In the genomic region with DNA sequence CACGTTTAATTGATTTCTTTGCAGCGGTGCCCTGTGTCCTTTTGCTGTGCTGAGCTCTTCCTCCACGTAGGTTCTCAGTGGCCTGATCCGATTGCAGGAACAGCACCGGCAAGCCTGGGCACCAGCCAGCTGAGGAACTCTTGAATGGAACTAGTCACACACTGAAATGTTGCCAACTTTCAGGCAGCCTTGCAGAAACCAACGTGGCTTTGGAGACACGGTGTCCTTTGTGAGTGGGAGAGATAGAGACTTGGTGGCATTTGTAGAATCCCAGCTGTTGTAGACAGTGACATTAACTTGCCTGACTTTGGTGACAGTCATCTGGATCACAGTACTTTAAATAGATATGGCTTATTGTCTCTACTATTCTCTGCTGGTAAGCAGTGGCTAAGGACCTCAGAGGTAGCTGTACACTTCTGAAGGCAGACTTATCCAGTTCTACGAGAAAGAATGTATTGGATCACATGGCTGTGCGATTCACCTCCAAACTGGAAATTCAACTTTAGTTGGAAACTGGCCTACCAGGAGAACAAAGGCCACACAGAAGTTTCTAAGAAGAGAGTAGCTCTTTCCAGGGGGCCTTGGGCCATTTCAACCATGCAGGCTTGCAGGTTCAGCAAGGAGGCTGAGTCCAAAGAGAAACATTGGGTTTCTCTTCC, we compare ENCODE assay signal across 9 mouse cellular contexts. TPM values are rescaled to one million over a fixed set of nuclear protein-coding genes. Genes with fewer than 3 reads are reported as not detected.
A peak's percentile ranks its signal among the peaks of the same experiment; 100 is the strongest.
DNase-seq lines count a peak whose midpoint lies in the region; ATAC-seq and TF ChIP-seq lines count a peak whose summit lies in the region.
"Had no signal": no experiment of that assay in that cellular context is flagged by ENCODE, and none has a peak within 500 bp of the region (broad histone marks: within the 10 kb centered on the region; RNA-seq: fewer than 3 reads in every experiment).

No protein-coding gene starts in this region.

- H3K4me1 ChIP-seq in heart, postnatal 0 days (ENCODE audit: control insufficient read depth, insufficient read depth), result peaks cover 9% of the 10 kb centered on the region
- peaks cover 6% of the 10 kb centered on the region; the same call in 1 of the 2 replicates for H3K4me1 ChIP-seq in lung, embryonic 14.5 days (ENCODE audit: insufficient read depth)
- no peaks in the 10 kb centered on the region for H3K4me1 ChIP-seq in intestine, postnatal 0 days (replicated peaks; ENCODE audit: control insufficient read depth, insufficient read depth, low read length)

- WGBS in heart, postnatal 0 days, result 28% methylated on average over 9 of the region's 9 CpGs
- WGBS in lung, embryonic 14.5 days, result 35% methylated on average over 9 of the region's 9 CpGs
- WGBS in intestine, postnatal 0 days, result 68% methylated on average over 9 of the region's 9 CpGs

- H3K4me3 ChIP-seq in gastrocnemius, adult 2 months, result no peak overlapping the region
- H3K4me3 ChIP-seq in heart, postnatal 0 days (ENCODE audit: low read depth, low read length), result no peak overlapping the region
- no peak overlapping the region for H3K4me3 ChIP-seq in lung, embryonic 14.5 days (ENCODE audit: low read depth, low read length)
- no peak overlapping the region for H3K4me3 ChIP-seq in intestine, postnatal 0 days (ENCODE audit: low read depth, low read length)
- H3K4me3 ChIP-seq: midbrain, embryonic 12.5 days had no signal

- no peak for TF ChIP-seq EP300 in heart, postnatal 0 days (IDR thresholded peaks at IDR 0.05; ENCODE audit: low read depth)

- H3K9ac ChIP-seq in heart, postnatal 0 days (replicated peaks; ENCODE audit: low read depth, low read length), result no peak overlapping the region
- no peak overlapping the region for H3K9ac ChIP-seq in lung, embryonic 14.5 days
- H3K9ac ChIP-seq in intestine, postnatal 0 days (ENCODE audit: low read depth, low read length), result no peak overlapping the region
- H3K9ac ChIP-seq: midbrain, embryonic 12.5 days had no signal

- no peaks in the 10 kb centered on the region for H3K36me3 ChIP-seq in heart, postnatal 0 days (replicated peaks; ENCODE audit: control insufficient read depth, insufficient read depth, low read length)
- no peaks in the 10 kb centered on the region for H3K36me3 ChIP-seq in lung, embryonic 14.5 days (ENCODE audit: insufficient read depth)
- H3K36me3 ChIP-seq in intestine, postnatal 0 days (ENCODE audit: control insufficient read depth, insufficient read depth), result no peaks in the 10 kb centered on the region
- H3K36me3 ChIP-seq: midbrain, embryonic 12.5 days had no signal

- intact Hi-C loops in gastrocnemius, adult 2 months (cut with DNase I), result no loop called here

- H3K27me3 ChIP-seq in heart, postnatal 0 days (ENCODE audit: control insufficient read depth, insufficient read depth, low read length), result no peaks in the 10 kb centered on the region
- no peaks in the 10 kb centered on the region for H3K27me3 ChIP-seq in lung, embryonic 14.5 days (ENCODE audit: insufficient read depth, low read length)
- no peaks in the 10 kb centered on the region for H3K27me3 ChIP-seq in intestine, postnatal 0 days (replicated peaks; ENCODE audit: control insufficient read depth, insufficient read depth, low read length)
- H3K27me3 ChIP-seq: midbrain, embryonic 12.5 days had no signal

- H3K9me3 ChIP-seq in heart, postnatal 0 days (replicated peaks; ENCODE audit: control insufficient read depth, low read length), result no peaks in the 10 kb centered on the region
- no peaks in the 10 kb centered on the region for H3K9me3 ChIP-seq in lung, embryonic 14.5 days (ENCODE audit: low read depth, low read length)
- no peaks in the 10 kb centered on the region for H3K9me3 ChIP-seq in intestine, postnatal 0 days (ENCODE audit: control insufficient read depth)
- H3K9me3 ChIP-seq: midbrain, embryonic 12.5 days had no signal

- peak; percentile 41 for DNase-seq in gastrocnemius, adult 2 months
- DNase-seq in gastrocnemius, postnatal 25 days, result no peak
- DNase-seq in adrenal gland, adult 8-10 months, result peak; percentile 21
- peak; percentile 68 for DNase-seq in heart, postnatal 0 days (ENCODE audit: low spot score)
- DNase-seq in lung, embryonic 14.5 days, result peak; percentile 86
- DNase-seq in yolk sac, embryonic 10.5 days (ENCODE audit: low spot score), result no peak
- DNase-seq in cerebellum, postnatal 36 days, result no peak

- no peak overlapping the region for H3K27ac ChIP-seq in gastrocnemius, adult 2 months
- H3K27ac ChIP-seq in heart, postnatal 0 days (ENCODE audit: low read depth), result peak overlapping the region; percentile 57
- peak overlapping the region; percentile 78 for H3K27ac ChIP-seq in lung, embryonic 14.5 days (ENCODE audit: low read depth)
- H3K27ac ChIP-seq in intestine, postnatal 0 days (ENCODE audit: low read depth, low read length), result no peak overlapping the region
- H3K27ac ChIP-seq: midbrain, embryonic 12.5 days had no signal

- TF ChIP-seq CTCF in gastrocnemius, adult 2 months (IDR thresholded peaks at IDR 0.05), result no peak
- no peak for TF ChIP-seq CTCF in heart, postnatal 0 days (IDR thresholded peaks at IDR 0.05; ENCODE audit: low read depth)
- TF ChIP-seq CTCF in lung, embryonic 14.5 days (IDR thresholded peaks at IDR 0.05; ENCODE audit: low read depth), result no peak
- TF ChIP-seq CTCF in intestine, postnatal 0 days (IDR thresholded peaks at IDR 0.05; ENCODE audit: low read depth), result no peak

- peak; percentile 70 for ATAC-seq in heart, postnatal 0 days (ENCODE audit: insufficient read depth, low read depth)
- peak; percentile 82 for ATAC-seq in lung, embryonic 14.5 days (ENCODE audit: insufficient read depth)
- ATAC-seq in intestine, postnatal 0 days, result no peak

- no peak overlapping the region for H3K4me2 ChIP-seq in heart, postnatal 0 days (ENCODE audit: low read depth, low read length)
- 0 out of 2 replicates have a peak overlapping the region, but pooled peaks have one; percentile 22 for H3K4me2 ChIP-seq in lung, embryonic 14.5 days
- no peak overlapping the region for H3K4me2 ChIP-seq in intestine, postnatal 0 days (replicated peaks; ENCODE audit: low read depth)
- H3K4me2 ChIP-seq: midbrain, embryonic 12.5 days had no signal

RNA-seq across cellular contexts. Expression of a gene that starts 5.8 kb away (rescaled TPM):
- not detected for total RNA-seq in gastrocnemius, adult 2 months (2021)
- not detected for total RNA-seq in gastrocnemius, postnatal 25 days (2021)
- total RNA-seq in adrenal gland, adult 8-10 months (2022), result not detected
- not detected in 2 replicates for total RNA-seq in heart, postnatal 0 days (2014; rRNA removed; ENCODE audit: low replicate concordance)
- polyA plus RNA-seq in heart, postnatal 0 days (2015; fragmentation: Nextera tagmentation; extraction: Ambion mirVana), result not detected in 2 replicates
- polyA plus RNA-seq in lung, embryonic 14.5 days (2014; fragmentation: Nextera tagmentation; extraction: Ambion mirVana), result 0.33 TPM in 1 of 2 replicates, not detected in the other
- polyA plus RNA-seq in intestine, postnatal 0 days (2015; fragmentation: Nextera tagmentation; extraction: Ambion mirVana), result not detected in 2 replicates
- polyA plus RNA-seq: midbrain, embryonic 12.5 days had no signal

Comparison
In these comparisons a context has a peak if more than half of its experiments do, and no peak if none do; other contexts are left out.
1. DNase-seq: peak in gastrocnemius, adult 2 months (single experiment), adrenal gland, adult 8-10 months (single experiment), heart, postnatal 0 days (single experiment) and lung, embryonic 14.5 days (single experiment); none in gastrocnemius, postnatal 25 days (single experiment), yolk sac, embryonic 10.5 days (single experiment) and cerebellum, postnatal 36 days (0 of 2).
2. H3K27ac ChIP-seq: peak in heart, postnatal 0 days (single experiment) and lung, embryonic 14.5 days (single experiment); none in gastrocnemius, adult 2 months (single experiment) and intestine, postnatal 0 days (single experiment).